Mouse (Mus musculus): ENCODE results near the gene Pi4ka. TPM values are rescaled to one million over a fixed set of nuclear protein-coding genes. Genes with fewer than 3 reads are reported as not detected.

Pi4ka gene
- total RNA-seq, 1 experiment from 2014 or later = 68.1 TPM

DNA sequence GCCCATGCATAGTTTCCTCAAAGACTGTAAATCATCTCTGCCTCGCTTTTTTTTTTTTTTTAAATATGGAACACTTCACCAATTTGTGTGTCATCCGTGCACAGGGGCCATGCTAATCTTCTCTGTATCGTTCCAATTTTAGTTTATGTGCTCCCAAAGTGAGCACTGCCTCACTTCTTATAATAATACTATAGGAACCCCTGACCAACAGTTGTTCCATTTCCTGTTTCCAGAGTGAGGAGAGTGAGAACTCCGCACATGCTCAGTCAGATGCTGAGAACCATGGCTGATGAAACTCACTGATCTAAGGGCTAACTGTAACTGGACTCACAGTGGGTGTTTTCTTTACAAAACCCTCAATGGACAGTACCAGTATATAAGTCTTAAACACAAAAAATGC lies 64.3 kb downstream of the Pi4ka start:
- ATAC-seq (ENCODE audit: extremely low read depth, insufficient number of reproducible peaks, low FRiP score, poor library complexity, severe bottlenecking) = no peak

DNA sequence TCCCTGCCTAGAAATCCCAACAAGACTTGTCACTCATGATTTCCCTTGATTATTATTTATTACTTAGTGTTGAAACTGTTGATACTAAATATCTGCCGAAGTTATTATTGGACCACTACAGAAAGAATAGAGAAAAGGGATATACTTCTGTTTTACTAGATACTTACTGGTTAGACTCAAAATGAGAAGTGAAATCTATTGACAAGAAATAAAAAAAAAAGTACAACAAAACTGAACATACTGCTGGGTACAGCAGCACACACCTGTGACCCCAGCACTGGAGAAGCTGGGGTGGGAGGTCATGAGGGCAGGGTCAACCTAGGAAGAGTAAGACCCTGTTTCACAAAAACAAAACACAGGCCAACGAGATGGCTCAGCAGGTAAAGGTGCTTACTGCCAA lies 65.4 kb downstream of the Pi4ka start:
- ATAC-seq (ENCODE audit: extremely low read depth, insufficient number of reproducible peaks, low FRiP score, poor library complexity, severe bottlenecking) = no peak

DNA sequence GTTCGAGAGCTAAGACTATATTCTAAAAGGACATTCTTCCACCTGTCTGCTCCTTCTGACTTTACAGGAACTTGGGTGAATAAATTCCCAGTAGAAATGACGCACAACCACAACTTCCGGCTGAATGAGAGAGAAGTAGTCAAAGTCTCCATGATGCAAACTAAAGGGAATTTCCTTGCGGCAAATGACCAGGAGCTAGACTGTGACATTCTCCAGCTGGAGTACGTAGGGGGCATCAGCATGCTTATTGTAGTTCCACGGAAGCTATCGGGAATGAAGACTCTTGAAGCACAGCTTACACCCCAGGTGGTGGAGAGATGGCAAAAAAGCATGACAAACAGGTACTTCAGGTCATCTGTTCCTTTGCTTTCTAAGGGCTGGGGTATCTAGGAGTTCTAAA lies 66.4 kb downstream of the Pi4ka start:
- no peak for ATAC-seq (ENCODE audit: extremely low read depth, insufficient number of reproducible peaks, low FRiP score, poor library complexity, severe bottlenecking)

DNA sequence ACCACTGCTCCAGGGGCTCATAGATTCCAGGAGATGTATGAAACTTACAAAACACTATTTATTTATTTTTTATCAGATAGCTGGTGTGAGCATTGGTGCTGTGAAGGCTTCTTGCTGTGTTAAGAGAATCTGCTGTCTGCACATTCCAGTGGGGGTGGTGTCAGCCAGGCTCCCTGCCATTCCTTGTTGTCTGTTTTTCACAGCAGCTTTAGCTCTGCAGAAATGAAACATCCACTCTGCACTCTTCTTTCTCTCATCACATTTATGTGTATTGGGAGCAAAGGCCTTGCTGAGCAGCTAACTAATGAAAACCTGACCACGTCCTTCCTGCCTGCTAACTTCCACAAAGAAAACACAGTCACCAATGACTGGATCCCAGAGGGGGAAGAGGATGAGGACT lies 70.0 kb downstream of the Pi4ka start:
- no peak for ATAC-seq (ENCODE audit: extremely low read depth, insufficient number of reproducible peaks, low FRiP score, poor library complexity, severe bottlenecking)

DNA sequence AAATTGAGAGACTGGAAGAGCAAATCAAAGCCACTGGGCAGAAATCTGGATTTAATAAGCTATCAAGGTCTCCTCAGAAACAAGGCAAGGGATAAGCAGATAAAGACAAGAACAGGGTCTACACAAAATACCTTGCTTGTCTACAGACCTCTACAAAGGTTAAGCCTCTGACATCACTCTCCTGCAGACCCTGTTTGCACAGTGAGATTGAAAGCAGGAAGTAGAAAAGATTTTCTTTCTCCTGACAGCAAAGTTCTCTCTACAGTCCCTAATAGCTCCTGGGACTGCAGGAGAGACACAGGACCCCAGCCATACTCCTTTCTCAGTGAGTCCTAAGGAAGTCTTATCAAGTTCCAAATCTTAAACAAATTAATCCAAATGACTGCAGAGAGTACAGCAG lies 71.5 kb downstream of the Pi4ka start:
- ATAC-seq (ENCODE audit: extremely low read depth, insufficient number of reproducible peaks, low FRiP score, poor library complexity, severe bottlenecking) = no peak

DNA sequence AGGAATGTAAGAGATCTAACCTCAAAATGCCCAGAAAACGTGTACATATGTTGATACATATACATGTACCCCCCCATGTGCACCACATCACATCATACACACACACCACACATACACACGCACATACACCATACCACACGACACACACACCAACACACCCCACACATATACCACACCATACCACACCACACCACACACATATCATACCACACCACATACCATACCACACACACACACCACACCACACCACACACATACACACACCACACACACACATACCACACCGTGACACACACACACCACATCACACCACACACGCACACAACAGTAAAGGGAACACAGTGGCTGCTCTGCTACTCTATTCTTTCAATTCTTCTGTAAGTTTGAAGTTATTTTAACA lies 74.3 kb downstream of the Pi4ka start:
- ATAC-seq (ENCODE audit: extremely low read depth, insufficient number of reproducible peaks, low FRiP score, poor library complexity, severe bottlenecking) = no peak

DNA sequence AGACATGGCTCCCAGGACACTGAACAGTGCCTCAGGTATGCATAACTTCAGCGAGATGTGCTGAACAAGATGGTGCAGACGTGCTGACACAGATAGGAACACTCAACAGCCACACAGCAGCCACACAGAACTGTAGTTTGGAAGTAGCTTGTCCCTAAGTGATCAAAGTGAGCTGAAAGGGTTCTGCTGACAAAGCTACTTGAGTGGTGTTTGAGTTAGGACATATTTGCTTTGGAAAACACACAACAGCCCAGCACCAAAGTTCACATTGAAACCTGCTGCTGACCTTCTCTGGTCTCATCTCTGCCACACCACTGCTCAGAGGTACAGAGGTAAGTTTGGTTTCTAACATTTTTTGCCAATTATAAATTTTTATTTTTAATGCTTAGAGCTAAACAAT lies 75.0 kb downstream of the Pi4ka start, which contains the start of gene Serpind1:
Gene Serpind1 (plus strand): TSS at position 256 of the 400 bp plus-strand sequence.
- no peak for ATAC-seq (ENCODE audit: extremely low read depth, insufficient number of reproducible peaks, low FRiP score, poor library complexity, severe bottlenecking)

DNA sequence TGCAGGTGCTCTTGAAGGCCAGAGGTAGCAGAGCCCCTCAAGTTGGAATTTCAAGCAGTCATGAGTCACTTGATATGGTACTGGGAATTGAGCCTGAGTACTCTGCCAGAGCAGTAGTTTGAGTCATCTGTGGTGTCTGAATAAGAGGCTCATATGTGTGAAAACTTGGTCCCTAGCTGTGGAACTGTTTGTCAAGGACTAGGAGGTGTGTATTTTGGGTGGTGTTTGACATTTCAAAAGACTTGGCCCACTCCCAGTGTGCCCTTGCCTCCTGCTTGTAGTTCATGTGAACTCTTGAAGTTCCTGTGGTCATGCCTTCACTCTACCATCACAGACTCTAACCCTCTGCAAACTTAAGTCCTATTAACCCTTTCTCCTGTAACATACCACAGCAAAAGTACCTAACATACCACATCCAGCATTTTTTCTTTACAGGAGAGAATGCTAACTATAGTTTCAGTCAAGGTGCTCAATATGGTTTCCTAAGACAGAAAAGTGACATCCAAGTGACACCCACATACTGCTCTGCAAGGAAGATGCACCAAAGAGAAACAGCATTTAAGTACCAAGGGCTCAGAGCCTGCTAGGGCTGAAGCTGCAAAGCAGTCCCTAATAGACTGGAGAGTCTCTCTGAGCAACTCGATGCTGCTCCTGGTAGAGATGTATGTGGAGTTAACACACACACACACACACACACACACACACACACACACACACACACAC lies 76.1 kb downstream of the Pi4ka start:
- ATAC-seq (ENCODE audit: extremely low read depth, insufficient number of reproducible peaks, low FRiP score, poor library complexity, severe bottlenecking) = no peak

DNA sequence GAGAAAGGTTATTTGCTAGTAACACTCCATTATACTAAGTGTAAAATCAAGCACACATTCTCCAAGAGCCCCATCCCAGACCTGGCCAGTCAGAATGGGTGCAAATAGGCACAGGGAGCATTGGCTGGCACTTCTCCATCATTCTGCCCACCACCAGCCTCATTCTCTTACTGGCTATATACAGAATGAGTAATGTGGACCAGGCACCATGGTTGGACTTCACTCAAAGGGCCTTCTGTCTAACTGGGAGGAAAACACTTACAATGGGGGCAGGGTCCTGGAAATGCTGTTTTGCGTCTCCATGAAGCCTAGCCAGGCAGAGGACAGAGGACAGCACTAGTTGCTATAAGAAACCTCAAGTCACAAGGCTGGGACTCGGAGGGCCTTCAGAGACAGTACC lies 80.0 kb downstream of the Pi4ka start:
- no peak for ATAC-seq (ENCODE audit: extremely low read depth, insufficient number of reproducible peaks, low FRiP score, poor library complexity, severe bottlenecking)

DNA sequence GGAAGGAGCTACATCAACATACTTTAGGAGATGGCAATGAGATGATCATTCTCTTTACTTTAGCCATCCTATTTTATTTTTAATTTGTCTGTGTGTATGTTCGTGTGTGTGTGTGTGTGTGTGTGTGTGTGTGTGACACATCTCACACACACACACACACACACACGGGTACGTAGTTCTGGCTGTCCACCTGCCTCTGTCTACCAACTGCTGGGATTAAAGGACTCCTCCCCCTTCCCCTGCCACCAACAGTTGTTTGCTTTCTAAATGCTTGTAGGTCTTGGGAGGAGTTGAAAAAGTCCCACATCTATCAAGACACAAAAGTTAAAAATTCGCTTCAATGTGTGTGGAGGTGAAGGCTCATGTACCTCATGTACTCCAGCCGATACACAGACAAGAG lies 81.4 kb downstream of the Pi4ka start:
- ATAC-seq (ENCODE audit: extremely low read depth, insufficient number of reproducible peaks, low FRiP score, poor library complexity, severe bottlenecking) = no peak

DNA sequence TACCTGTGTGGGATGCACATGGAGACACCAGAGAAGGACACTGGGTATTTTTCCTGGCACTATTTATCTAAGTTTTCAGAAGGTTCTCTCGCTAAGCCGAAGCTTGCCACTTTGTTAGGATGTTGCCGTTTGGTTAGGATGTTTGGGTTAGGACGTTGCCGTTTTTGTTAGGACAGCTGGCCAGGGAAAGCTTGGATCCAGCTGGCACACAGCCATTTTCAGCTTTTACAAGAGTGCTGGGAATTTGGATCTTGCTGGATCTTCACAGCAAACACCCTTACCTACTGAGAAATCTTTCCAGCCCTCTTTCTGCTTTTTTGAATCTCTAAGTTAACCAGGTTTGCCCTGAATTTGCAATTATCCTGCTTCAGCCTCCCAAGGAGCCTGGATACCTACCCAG lies 84.6 kb downstream of the Pi4ka start:
- no peak for ATAC-seq (ENCODE audit: extremely low read depth, insufficient number of reproducible peaks, low FRiP score, poor library complexity, severe bottlenecking)

DNA sequence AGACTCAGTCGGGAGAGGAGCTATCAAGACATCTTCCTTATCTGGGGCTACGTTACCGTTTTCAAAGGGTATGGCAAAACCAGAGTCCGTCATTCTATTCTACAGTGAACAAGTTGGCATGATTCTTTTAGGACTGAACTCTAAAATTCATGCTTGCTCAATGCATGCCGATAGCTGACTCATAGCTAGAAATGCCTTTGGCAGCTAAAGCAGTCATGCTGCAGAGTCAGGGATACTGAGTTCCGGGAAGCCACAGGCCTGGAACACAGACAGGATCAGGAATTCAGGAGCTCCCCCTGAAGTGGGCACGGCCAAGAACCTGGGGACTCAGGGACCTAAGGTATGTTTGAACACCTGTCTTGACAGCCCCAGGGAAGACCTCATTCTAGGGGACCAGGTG lies 89.6 kb downstream of the Pi4ka start:
- no peak for ATAC-seq (ENCODE audit: extremely low read depth, insufficient number of reproducible peaks, low FRiP score, poor library complexity, severe bottlenecking)

DNA sequence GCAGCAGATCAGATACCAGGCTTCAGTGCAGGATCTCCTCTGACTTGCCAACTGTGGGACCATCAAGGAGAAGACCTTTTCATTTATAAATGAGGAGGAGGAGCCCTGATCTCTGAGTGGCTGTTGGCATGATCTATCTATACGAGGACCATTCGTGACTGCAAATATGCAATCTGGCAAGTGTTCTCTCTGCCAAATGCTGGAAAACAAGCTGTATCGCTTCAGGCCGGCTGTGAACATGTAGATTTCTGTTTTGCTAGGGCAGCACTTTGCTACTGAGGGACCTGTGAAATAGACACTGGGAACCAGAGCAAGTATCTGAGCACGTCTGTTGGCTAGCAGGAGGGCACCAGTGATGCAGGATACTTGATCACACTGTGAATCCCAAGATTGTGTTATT lies 93.6 kb downstream of the Pi4ka start:
- no peak for ATAC-seq (ENCODE audit: extremely low read depth, insufficient number of reproducible peaks, low FRiP score, poor library complexity, severe bottlenecking)

DNA sequence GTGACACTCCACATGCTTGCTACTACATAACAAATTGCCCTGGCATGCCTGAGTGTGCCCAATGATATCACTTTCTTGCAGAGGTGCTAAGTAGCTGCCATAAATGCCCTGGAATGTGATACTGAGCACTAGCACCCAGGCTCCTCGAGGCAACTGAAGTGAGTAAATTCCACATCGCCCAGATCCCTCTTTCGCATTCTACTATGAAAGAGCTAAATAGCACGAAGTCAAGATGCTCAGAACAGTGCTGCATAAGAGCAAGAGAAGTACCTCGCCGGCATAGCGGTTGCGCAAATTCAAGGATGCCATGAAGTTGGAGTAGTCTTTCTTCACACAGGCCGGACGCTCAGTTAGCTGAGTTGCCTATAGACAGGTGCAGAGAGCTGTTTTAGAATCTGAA lies 97.1 kb downstream of the Pi4ka start:
- no peak for ATAC-seq (ENCODE audit: extremely low read depth, insufficient number of reproducible peaks, low FRiP score, poor library complexity, severe bottlenecking)

DNA sequence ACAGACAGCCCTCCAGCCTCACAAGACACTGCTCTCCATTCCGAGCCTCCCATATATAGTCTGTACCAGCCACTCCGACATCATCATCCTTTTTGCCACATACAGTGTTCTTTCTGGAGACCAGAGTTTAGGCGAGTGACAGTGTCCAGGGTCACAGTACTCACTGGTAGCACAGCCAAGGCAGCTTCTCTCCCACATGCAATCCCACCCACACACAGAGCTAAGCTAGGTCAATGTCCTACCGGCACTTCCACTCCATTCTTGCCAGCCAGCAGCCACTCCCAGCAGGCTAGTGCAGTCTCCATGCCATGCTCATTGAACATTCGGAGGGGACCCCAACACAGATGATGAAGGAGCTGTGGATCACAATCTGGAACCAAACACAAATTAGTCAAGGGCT lies 98.7 kb downstream of the Pi4ka start:
- no peak for ATAC-seq (ENCODE audit: extremely low read depth, insufficient number of reproducible peaks, low FRiP score, poor library complexity, severe bottlenecking)

DNA sequence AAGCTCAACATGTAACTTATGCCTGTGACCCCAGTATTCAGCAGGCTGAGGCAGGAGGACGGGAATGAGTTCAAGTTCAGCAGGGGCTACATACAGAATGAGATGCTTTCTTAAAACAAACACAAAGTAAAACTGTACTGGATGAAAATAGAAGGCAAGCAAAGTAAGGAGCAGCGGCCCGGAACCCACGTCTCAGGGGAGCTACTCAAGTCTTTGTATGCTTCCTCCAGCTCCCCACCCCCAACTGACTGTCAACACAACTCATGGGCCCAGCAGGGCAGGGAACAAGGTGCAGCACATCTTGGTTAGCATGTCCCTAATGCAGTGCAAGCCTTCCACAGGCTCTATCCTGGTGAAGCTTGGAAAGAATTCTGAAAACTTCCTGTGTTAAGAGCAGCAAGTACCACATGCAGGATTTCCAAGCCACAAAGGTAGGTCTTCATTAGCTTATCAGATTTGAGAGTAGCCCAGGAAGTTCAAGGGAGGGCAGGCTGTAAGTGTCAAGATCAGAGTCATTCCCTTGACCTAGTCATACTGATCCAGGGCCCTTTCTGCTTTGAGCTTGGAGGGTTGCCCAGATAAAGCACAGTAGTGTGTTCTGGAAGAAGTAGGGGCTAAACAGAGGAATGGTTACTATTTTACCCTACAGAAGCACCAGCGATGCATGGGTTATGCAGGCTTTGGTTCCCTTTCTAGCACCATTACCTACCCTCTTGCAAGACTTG lies 102.4 kb downstream of the Pi4ka start:
- ATAC-seq (ENCODE audit: extremely low read depth, insufficient number of reproducible peaks, low FRiP score, poor library complexity, severe bottlenecking) = peak; percentile 31; the same call in 1 of the 2 replicates

DNA sequence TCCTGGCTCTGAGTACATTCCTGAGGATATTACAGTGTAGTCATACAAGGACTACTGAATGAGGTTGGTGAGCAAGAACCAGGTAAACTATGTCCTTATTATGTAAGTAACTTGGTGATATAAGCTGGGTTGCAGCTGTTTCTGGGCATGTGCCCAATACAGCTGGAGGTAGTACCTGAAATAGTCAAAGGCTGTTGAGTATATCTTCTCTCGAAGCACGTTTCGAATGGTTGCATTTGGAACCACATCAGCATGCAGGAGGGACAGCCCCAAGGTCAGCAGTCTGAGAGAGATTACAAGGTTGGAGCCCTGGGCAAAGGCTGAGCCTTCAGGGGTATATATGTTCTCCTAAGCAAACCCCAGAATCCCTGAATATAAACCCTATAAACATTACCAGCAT lies 105.3 kb downstream of the Pi4ka start:
- ATAC-seq (ENCODE audit: extremely low read depth, insufficient number of reproducible peaks, low FRiP score, poor library complexity, severe bottlenecking) = no peak

DNA sequence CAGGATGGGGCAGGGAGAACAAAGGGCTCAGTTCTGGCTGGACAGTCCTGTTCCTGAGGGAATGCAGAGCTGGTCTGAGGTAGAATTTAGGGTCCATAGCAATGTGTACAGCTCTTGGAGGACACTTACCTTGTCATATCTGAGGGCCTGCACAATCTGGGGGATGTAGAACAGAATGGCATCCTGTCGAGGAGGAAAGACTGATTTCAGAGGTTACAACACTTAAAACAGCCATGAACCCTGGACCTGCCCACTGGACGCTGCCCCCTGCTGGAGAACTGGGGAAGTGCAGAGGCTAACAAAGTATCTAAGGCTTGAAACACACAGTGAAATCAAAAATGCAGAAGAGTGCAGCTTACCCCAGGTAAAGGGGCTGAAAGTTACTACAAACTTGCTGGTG lies 113.4 kb downstream of the Pi4ka start:
- peak; percentile 78 for ATAC-seq (ENCODE audit: extremely low read depth, insufficient number of reproducible peaks, low FRiP score, poor library complexity, severe bottlenecking)

DNA sequence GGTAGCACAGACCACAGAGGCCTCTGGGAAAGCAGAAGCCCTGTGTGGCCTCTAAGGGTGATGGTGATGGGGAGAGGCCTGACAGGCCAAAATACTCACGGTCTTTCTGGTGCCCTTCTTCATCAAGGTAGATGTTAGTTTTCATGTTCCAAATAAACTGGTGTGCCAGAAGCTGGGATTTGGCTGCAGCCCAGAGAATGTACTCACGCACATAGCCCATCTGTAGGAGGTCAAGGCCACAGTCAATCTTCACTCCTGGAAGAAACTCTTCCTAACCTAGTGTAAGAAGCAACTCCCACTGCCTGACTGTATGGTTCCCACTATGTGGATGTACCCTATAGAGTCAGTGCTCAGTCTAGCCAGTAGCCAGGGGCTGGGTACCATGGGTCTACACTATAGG lies 115.1 kb downstream of the Pi4ka start:
- ATAC-seq (ENCODE audit: extremely low read depth, insufficient number of reproducible peaks, low FRiP score, poor library complexity, severe bottlenecking) = no peak

DNA sequence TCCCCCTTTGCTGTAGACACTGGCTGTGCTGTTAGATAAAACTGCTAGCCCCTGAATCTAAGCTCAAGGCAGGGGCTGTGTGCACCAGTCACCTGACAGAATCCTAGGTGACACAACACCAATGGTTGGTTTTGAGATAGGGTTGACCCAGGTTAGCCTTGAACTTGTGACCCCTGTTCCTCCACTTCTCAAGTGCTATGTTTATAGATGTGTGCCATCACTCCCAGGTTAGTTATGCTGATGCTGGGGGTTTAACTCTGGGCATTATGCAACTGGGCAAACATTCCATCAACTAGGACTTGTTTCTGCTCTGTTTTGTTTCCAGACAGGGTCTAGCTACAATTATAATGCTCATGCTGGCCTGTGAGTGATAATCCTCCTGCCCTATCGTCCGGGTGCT lies 119.0 kb downstream of the Pi4ka start:
- ATAC-seq (ENCODE audit: extremely low read depth, insufficient number of reproducible peaks, low FRiP score, poor library complexity, severe bottlenecking) = no peak

DNA sequence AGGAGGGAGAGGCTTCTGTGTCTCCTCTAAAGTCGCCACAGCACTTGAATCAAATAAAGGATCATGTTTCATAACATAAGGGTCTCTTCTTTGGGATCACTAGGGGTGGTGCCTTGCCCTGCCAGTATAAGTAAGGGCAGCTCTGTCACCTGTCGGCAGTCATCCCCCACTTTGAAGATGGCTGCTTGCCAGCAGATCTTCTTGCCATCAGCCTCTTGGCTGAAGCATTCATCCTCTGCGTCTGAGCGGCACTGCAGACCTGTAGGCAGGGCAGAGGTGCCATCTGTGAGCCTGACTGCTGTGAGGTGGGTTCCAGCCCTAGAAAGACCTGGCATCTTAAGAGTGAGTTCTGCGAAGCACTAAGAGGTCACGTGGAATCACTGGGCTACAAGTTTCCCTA lies 123.0 kb downstream of the Pi4ka start:
- no peak for ATAC-seq (ENCODE audit: extremely low read depth, insufficient number of reproducible peaks, low FRiP score, poor library complexity, severe bottlenecking)
